Mouse (Mus musculus): ENCODE measurements around the gene Lmbr1l. TPM values are rescaled to one million over a fixed set of nuclear protein-coding genes. Genes with fewer than 3 reads are reported as not detected.

Gene Lmbr1l
- polyA plus RNA-seq, 1 experiment from 2014 or later = 21.7 TPM

DNA sequence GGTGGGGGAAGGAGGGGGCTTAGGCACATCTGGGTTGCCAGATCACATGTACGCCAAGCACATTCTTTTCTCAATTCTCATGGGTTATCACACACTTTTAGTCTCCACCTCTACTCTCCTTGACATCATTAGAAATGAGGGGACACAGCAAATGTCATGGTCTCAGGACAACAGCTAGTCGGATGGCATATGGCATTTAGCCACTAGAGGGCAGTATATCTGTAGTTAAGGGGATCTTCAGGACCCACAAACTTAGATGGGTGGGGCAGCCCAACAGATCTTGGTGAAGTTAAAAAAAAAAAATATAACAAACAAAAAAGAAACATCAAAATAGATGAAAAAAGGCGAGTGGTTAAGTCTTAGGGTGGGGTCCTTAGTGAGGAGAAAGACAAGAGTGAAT lies 40.7 kb downstream of the Lmbr1l start:
- no peak overlapping the region for H3K9ac ChIP-seq
- H3K27ac ChIP-seq (replicated peaks) = no peak overlapping the region
- ATAC-seq (ENCODE audit: insufficient number of reproducible peaks, low FRiP score, low TSS enrichment, low read depth) = no peak
- 13% methylated on average over 3 of the region's 3 CpGs for WGBS
- no peak overlapping the region for H3K4me3 ChIP-seq (replicated peaks)
- no peaks in the 10 kb centered on the region for H3K27me3 ChIP-seq
- H3K4me1 ChIP-seq = peaks cover 17% of the 10 kb centered on the region
- no peaks in the 10 kb centered on the region for H3K36me3 ChIP-seq
- no peak overlapping the region for H3K4me2 ChIP-seq (replicated peaks)
- no peaks in the 10 kb centered on the region for H3K9me3 ChIP-seq (replicated peaks)

DNA sequence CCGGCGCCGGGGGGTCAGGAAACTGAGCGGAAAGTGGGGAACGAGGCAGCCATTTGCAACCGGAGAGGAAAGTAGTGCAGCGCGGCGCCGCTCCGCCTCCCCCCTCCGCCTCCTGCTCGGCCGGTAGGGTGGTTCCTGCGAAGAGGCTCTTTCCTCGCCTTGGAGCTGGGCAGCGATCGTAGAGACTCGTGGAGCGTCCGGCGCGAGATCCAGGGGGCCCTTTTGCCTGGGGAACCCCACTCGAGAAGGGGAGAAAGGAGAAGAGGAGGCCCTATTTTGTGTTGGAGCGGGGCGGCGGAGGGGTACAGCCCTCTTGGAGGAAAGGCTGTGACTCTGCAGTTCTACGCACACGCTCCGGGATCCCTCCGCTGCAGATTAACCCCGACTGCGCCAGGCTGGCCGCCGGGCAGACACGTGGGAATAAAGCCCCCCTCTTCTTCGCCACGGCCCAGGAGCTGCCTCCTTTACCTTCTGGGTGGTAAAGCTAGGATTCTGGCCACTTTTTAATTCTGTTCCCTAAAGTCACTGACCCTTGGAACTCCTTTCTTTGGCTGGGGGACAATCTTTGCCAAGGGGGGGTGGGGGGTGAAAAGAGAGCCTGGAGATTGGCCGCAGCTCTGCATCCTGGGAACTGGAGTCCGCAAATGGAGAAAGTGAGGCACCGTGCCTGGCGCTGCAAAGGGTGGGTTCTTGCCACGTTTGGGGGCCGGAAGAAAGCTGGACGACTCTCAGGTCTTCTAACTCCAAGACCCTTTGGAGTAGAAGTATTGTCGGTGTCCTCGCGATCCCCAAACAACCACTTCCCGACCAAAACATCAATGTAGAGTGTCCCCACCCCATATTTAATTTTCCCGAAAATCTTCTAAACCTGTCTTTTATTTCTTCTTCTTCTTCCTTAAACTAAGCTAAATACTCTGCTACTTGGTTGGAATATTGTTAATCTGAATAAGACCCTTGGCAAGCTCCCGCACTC lies 45.8 kb downstream of the Lmbr1l start:
- Histone ChIP-seq H3K4me2 (replicated peaks) (peak overlapping the region; percentile 88), H3K4me1 (peaks cover 36% of the 10 kb centered on the region), H3K27ac (replicated peaks) (peak overlapping the region; percentile 99), H3K27me3 (no peaks in the 10 kb centered on the region), H3K9ac (peak overlapping the region; percentile 100), H3K9me3 (replicated peaks) (no peaks in the 10 kb centered on the region), H3K36me3 (no peaks in the 10 kb centered on the region), H3K4me3 (replicated peaks) (peak overlapping the region; percentile 99)
- ATAC-seq (ENCODE audit: insufficient number of reproducible peaks, low FRiP score, low TSS enrichment, low read depth) = peak; percentile 86
- WGBS = under 1% methylated on average over 51 of the region's 51 CpGs

DNA sequence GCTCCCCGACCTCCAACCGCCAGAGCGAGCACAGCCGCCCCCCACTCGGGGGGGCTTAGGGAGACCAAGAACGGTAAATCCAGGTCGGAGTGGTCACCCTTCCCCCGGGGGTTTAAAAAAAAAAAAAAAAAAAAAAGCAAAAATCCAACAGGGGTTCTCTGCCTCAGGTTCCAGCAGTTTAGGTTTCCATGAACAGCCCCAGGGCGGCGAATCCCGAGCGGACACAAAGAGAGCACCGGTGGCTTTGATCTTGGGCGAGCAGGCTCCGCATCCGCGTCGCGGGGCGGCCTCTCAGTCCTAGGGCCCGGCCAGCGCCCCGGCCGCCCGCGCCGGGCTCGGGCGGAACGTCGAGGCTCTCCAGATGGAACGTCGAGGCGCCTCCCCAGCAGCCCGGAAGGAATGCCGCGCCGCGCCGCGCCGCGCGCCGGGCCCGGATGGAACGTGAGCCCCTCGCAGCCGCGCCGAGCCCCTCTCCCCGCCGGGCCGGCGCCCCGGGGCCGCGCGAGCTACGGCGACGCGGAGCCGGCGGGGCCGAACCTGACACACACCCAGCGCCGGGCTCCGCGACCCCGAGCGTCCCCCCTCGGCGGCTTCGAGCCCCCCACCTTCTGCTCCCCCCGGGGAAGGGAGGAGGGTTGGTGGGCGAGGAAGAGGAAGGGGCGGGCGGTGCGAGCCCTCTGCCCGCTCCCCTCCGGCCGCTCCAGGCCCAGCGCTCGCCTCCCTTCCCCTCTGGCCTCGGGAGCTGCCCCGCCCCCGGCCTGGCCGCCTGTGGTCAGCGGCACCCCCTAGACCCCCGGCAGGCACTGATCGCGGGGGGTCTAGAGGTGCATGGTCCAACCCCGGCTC lies 46.7 kb downstream of the Lmbr1l start, which contains the start of gene Kmt2d:
Gene Kmt2d, minus strand, starts transcription at position 135 of the 846 bp plus-strand sequence.
- Histone ChIP-seq H3K9me3 (replicated peaks) (no peaks in the 10 kb centered on the region), H3K4me1 (peaks cover 40% of the 10 kb centered on the region), H3K27me3 (no peaks in the 10 kb centered on the region), H3K9ac (peak within 1 kb of the TSS; percentile 100), H3K27ac (replicated peaks) (peak within 1 kb of the TSS; percentile 99), H3K36me3 (peaks cover 7% of the 10 kb centered on the region), H3K4me2 (replicated peaks) (peak within 1 kb of the TSS; percentile 88), H3K4me3 (replicated peaks) (peak within 1 kb of the TSS; percentile 99)
- peak; percentile 77 for ATAC-seq (ENCODE audit: insufficient number of reproducible peaks, low FRiP score, low TSS enrichment, low read depth)
- under 1% methylated on average over 90 of the region's 94 CpGs for WGBS

DNA sequence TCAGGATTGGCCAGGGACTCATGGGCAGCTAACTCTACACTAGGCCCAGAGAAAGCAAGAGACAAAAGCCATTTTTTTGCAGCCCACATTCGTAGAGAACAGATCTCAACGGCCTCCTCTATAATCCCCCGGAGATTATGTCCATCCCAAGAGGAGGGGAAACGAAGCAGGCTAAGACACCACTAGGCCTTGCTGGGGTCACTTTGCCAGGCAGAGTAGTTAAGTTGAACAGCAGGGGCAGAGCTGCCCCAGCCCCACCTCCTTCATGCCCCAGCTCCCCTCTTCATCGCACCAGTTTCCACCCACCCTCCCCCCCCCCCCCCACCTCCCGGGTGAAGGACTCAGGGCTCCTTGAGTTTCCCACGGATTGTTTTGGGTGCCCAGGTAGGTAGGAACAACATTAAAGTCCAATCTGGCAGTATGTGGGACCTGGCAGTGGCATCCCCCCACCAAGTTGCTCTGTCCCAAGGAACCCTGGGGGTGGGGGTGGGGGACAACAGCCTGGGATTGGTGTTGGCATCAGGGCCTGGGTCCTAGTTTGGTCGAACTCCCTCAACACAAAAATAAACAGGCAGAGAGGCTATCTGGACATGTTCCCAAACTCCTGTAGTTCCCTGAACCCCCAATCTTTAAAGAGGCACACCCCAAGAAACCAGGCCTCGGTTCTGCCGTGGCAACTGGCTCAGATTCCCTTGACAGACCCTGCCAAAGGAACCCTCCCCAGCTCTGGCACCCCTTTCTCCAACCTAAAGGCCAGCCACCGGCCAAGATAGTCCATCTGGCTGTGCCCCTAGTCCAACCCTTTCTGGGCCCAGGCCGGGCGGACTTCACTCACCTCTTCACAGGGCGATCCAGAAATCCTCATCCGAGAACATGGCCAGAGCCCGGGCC lies 47.6 kb downstream of the Lmbr1l start:
- under 1% methylated on average over 16 of the region's 16 CpGs for WGBS
- Histone ChIP-seq H3K4me2 (replicated peaks) (peak overlapping the region; percentile 88), H3K9me3 (replicated peaks) (no peaks in the 10 kb centered on the region), H3K27ac (replicated peaks) (peak overlapping the region; percentile 99), H3K4me1 (peaks cover 40% of the 10 kb centered on the region), H3K9ac (peak overlapping the region; percentile 100), H3K4me3 (replicated peaks) (peak overlapping the region; percentile 99), H3K27me3 (no peaks in the 10 kb centered on the region), H3K36me3 (peaks cover 16% of the 10 kb centered on the region)
- ATAC-seq (ENCODE audit: insufficient number of reproducible peaks, low FRiP score, low TSS enrichment, low read depth) = no peak

DNA sequence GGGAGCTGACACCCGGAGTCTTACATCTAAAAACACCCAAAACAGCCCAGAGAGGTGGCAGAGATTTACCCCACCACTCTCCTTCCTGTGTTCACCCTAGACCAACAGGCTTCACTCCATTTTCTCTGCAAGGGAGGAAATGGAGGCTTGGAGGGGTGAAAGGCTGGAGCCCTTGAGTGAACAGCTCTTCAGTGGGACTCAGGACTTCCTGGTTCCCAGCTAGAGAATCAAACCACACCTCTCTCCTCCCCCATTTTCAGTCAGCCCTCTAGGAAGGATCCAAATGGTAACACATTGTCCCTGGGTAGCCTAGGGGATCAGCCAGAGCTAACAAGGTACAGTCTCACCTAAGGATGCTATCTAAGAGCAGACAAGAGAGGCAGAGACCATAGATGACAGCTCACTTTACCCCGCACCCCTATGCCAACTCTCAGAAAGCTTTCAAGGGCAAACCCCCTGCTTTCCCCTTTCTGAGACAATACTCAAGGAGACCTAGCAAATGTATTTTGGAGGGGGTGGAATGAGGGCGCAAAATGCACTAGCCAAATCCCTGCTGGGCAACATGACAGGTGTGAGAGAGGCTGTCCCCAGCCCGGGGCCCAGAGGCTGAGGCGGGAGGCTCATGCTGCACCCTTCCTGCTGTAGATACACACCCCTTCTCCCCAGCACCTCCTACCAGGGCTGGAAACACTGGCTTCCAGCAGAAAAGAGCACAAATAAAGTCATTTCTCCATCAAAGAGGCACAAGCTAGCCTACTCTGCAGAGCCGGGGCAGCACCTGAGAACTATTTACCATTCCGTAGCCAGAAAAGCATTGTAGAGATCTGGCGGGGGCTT lies 48.5 kb downstream of the Lmbr1l start:
- H3K4me1 ChIP-seq = peaks cover 40% of the 10 kb centered on the region
- peak overlapping the region; percentile 99 for H3K4me3 ChIP-seq (replicated peaks)
- H3K9ac ChIP-seq = peak overlapping the region; percentile 100
- ATAC-seq (ENCODE audit: insufficient number of reproducible peaks, low FRiP score, low TSS enrichment, low read depth) = no peak
- 9% methylated on average over 8 of the region's 8 CpGs for WGBS
- peaks cover 25% of the 10 kb centered on the region for H3K36me3 ChIP-seq
- H3K27me3 ChIP-seq = no peaks in the 10 kb centered on the region
- H3K27ac ChIP-seq (replicated peaks) = peak overlapping the region; percentile 72
- H3K9me3 ChIP-seq (replicated peaks) = no peaks in the 10 kb centered on the region
- peak overlapping the region; percentile 88 for H3K4me2 ChIP-seq (replicated peaks)

DNA sequence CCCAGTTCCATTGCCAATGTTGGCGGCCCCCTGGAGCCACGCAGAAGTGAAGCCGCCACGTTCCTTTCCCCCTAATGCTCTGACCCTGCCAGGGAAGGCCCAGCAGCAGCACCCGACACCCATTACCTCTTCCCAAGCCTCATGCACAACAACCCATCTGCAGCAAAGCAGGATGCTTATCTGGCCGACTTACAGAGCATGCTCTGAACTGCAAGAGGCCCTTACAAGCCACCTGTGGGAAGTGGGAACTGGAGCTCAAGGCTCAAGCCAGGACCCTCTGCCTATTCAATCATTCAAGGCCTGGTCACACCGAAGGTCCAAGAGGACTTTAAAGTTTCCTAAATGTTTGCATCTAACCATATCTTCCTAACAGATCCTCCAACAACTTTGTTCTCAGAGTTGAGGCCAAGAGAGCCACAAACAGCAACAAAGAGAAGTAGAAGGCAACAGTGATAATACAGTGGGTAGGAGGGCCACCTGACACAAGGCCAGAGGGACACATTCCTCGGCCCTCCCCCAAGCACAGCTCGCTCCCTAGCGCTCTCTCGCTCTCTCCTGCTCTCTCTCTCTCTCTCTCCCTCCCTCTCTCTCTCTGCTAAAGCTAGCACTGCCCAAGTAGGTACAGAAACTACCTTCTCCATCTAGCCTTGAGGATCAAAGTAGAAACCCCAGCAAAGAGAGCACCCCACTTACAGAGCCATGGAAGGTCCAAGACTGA lies 49.5 kb downstream of the Lmbr1l start:
- peak overlapping the region; percentile 99 for H3K4me3 ChIP-seq (replicated peaks)
- ATAC-seq (ENCODE audit: insufficient number of reproducible peaks, low FRiP score, low TSS enrichment, low read depth) = no peak
- H3K36me3 ChIP-seq = peaks cover 35% of the 10 kb centered on the region
- H3K27me3 ChIP-seq = no peaks in the 10 kb centered on the region
- peak overlapping the region; percentile 72 for H3K27ac ChIP-seq (replicated peaks)
- WGBS = 29% methylated on average over 11 of the region's 11 CpGs
- H3K9me3 ChIP-seq (replicated peaks) = no peaks in the 10 kb centered on the region
- H3K4me1 ChIP-seq = peaks cover 40% of the 10 kb centered on the region
- peak overlapping the region; percentile 88 for H3K4me2 ChIP-seq (replicated peaks)
- H3K9ac ChIP-seq = peak overlapping the region; percentile 100; the same call in 1 of the 2 replicates

DNA sequence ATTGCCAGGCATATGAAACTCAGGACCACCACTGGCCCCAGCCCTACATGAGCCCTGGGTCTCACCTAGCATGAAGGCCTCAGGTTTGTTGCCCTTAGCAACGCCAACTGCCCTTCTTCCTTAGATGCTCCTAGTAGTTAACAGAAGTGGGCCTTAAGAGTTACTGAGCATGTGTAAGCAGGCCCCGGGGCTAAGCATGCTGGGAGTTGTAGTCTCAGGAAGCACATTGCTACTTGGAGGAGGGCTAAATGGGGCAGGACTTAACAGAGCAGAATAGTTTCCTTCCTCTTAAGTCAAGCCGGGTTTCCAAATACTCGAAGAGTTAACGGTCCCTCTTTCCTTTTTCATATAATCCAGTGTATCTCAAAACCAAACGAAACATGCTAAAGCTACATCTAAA lies 50.7 kb downstream of the Lmbr1l start:
- Histone ChIP-seq H3K4me3 (replicated peaks) (peak overlapping the region; percentile 99), H3K27ac (replicated peaks) (peak overlapping the region; percentile 72; the same call in 1 of the 2 replicates), H3K4me1 (peaks cover 33% of the 10 kb centered on the region), H3K9me3 (replicated peaks) (no peaks in the 10 kb centered on the region), H3K9ac (0 out of 2 replicates have a peak overlapping the region, but pooled peaks have one; percentile 3), H3K36me3 (peaks cover 47% of the 10 kb centered on the region), H3K4me2 (replicated peaks) (peak overlapping the region; percentile 88), H3K27me3 (no peaks in the 10 kb centered on the region)
- WGBS = 43% methylated on average over 6 of the region's 6 CpGs
- ATAC-seq (ENCODE audit: insufficient number of reproducible peaks, low FRiP score, low TSS enrichment, low read depth) = no peak

DNA sequence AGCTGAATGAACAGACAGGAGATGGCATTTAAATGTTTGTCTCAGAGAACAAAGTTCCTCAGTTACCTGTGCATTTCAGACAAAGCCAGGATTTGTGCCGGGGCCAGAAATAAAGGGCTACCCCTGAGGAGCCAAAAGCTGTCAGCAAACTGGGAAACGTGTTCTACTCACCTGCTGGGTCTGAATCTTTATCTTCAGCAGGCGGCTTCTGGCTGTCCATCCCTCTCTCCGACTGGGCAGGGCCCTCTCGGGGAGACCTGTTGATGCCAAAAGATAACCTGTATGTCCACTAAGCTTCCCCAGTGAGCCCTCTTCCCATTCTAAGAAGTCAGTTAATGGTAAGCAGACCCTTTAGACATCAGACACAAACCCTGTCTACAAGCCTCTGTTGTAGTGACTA lies 51.5 kb downstream of the Lmbr1l start:
- peaks cover 55% of the 10 kb centered on the region for H3K36me3 ChIP-seq
- 85% methylated on average over 5 of the region's 5 CpGs for WGBS

DNA sequence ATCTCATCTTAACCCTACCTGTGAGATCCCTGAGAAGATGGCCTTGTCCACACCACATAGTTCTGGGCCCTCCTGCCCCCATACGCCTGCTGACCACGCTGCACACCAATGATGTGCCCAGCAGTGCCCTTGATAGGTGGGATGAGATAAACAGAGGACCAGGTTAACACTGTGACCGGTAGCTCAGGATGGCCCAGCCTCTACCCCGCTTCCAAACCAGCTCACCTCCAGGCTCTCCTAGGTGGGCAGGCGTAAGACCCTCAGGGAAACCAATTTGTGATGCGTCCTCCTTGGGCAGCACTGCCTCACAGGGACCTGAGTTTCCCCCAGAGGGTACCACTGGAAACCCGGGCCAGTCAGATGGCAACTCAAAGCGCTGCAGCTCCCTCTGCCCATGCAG lies 52.3 kb downstream of the Lmbr1l start:
- Histone ChIP-seq H3K27ac (replicated peaks) (no peak overlapping the region), H3K27me3 (no peaks in the 10 kb centered on the region), H3K9me3 (replicated peaks) (no peaks in the 10 kb centered on the region), H3K4me1 (peaks cover 33% of the 10 kb centered on the region), H3K4me3 (replicated peaks) (no peak overlapping the region), H3K4me2 (replicated peaks) (no peak overlapping the region), H3K36me3 (peaks cover 62% of the 10 kb centered on the region), H3K9ac (no peak overlapping the region)
- ATAC-seq (ENCODE audit: insufficient number of reproducible peaks, low FRiP score, low TSS enrichment, low read depth) = no peak
- 93% methylated on average over 8 of the region's 8 CpGs for WGBS

More for the DNA sequence above, 51.5 kb downstream of the Lmbr1l start:
- ATAC-seq (ENCODE audit: insufficient number of reproducible peaks, low FRiP score, low TSS enrichment, low read depth) = no peak
- Histone ChIP-seq H3K9ac (no peak overlapping the region), H3K4me3 (replicated peaks) (no peak overlapping the region), H3K4me2 (replicated peaks) (no peak overlapping the region), H3K27ac (replicated peaks) (no peak overlapping the region), H3K4me1 (peaks cover 33% of the 10 kb centered on the region), H3K9me3 (replicated peaks) (no peaks in the 10 kb centered on the region), H3K27me3 (no peaks in the 10 kb centered on the region)
